22 mouse cellular contexts compared by ENCODE assay signal in the genomic region with DNA sequence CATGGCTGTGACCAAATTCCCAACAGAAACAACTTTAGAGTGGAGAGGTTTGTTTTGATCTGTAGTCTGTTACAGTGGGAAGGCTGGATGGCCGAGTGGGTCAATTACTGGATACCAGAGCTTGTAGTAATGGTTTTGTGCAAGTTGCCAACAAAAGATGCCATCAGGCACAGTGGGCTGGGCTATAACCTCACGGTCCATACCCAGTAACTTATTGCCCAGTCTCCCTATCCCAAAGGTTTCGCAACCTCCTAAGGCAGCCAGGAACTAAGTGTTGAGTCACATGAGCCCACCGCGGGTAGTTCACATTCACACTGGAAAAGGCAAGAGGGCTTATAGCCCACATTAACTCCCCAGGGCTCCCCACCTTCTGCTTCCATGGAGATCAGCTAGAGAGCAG. TPM values are rescaled to one million over a fixed set of nuclear protein-coding genes. Genes with fewer than 3 reads are reported as not detected.
A peak's percentile ranks its signal among the peaks of the same experiment; 100 is the strongest.
DNase-seq lines count a peak whose midpoint lies in the region; ATAC-seq and TF ChIP-seq lines count a peak whose summit lies in the region.
"Had no signal": no experiment of that assay in that cellular context is flagged by ENCODE, and none has a peak within 500 bp of the region (broad histone marks: within the 10 kb centered on the region; RNA-seq: fewer than 3 reads in every experiment).

No protein-coding gene starts in this region.

- no peaks in the 10 kb centered on the region for H3K27me3 ChIP-seq in liver, adult 2 months (ENCODE audit: control insufficient read depth, insufficient read depth, low read length)
- H3K27me3 ChIP-seq in liver, embryonic 11.5 days (replicated peaks; ENCODE audit: control insufficient read depth, insufficient read depth, low read length), result no peaks in the 10 kb centered on the region
- H3K27me3 ChIP-seq: embryonic facial prominence, embryonic 12.5 days; forebrain, embryonic 12.5 days; heart, embryonic 15.5 days had no signal

- peak overlapping the region; percentile 95 for H3K27ac ChIP-seq in liver, adult 2 months (replicated peaks; ENCODE audit: insufficient read depth, low read depth, low read length)
- H3K27ac ChIP-seq in liver, embryonic 11.5 days (ENCODE audit: low read depth, low read length), result no peak overlapping the region
- H3K27ac ChIP-seq: embryonic facial prominence, embryonic 12.5 days; forebrain, embryonic 12.5 days; heart, adult 2 months; heart, embryonic 15.5 days; hindbrain, embryonic 10.5 days; hindbrain, embryonic 14.5 days had no signal

- H3K79me2 ChIP-seq in liver, adult 2 months (ENCODE audit: control insufficient read depth, insufficient read depth, low read length), result peaks cover 15% of the 10 kb centered on the region; the same call in 1 of the 2 replicates

- peak overlapping the region; percentile 17; the same call in 1 of the 2 replicates for H3K9ac ChIP-seq in liver, adult 2 months (ENCODE audit: low read depth, low read length)
- no peak overlapping the region for H3K9ac ChIP-seq in liver, embryonic 11.5 days (ENCODE audit: low read depth, low read length)
- H3K9ac ChIP-seq: embryonic facial prominence, embryonic 12.5 days; forebrain, embryonic 12.5 days; heart, embryonic 15.5 days; hindbrain, embryonic 14.5 days had no signal

- 29% methylated on average over 5 of the region's 5 CpGs for WGBS in liver, adult 2 months
- WGBS in liver, embryonic 11.5 days, result 79% methylated on average over 5 of the region's 5 CpGs

- no peak for ATAC-seq in liver, embryonic 11.5 days (replicated peaks; ENCODE audit: low FRiP score)
- ATAC-seq: activated CD4-positive, CD25-positive, alpha-beta regulatory T cell, adult 4 months; forebrain, embryonic 16.5 days had no signal

- peaks cover 57% of the 10 kb centered on the region for H3K4me1 ChIP-seq in liver, adult 2 months (ENCODE audit: control insufficient read depth, insufficient read depth, low read length)
- no peaks in the 10 kb centered on the region for H3K4me1 ChIP-seq in liver, embryonic 11.5 days (replicated peaks; ENCODE audit: control insufficient read depth, insufficient read depth, low read length)
- H3K4me1 ChIP-seq: embryonic facial prominence, embryonic 12.5 days; forebrain, embryonic 12.5 days; heart, embryonic 15.5 days; hindbrain, embryonic 10.5 days had no signal

- peaks cover 3% of the 10 kb centered on the region; the same call in 1 of the 2 replicates for H3K36me3 ChIP-seq in liver, adult 2 months (ENCODE audit: control insufficient read depth, insufficient read depth, low read length)
- H3K36me3 ChIP-seq in liver, embryonic 11.5 days (ENCODE audit: control insufficient read depth, insufficient read depth, low read length), result no peaks in the 10 kb centered on the region
- H3K36me3 ChIP-seq: embryonic facial prominence, embryonic 12.5 days; forebrain, embryonic 12.5 days; heart, embryonic 15.5 days; hindbrain, embryonic 10.5 days had no signal

- no peak for TF ChIP-seq POLR2A in liver, adult 2 months (IDR thresholded peaks at IDR 0.05; ENCODE audit: extremely low read depth, insufficient read depth, low read length)

- H3K9me3 ChIP-seq in liver, embryonic 11.5 days (ENCODE audit: control insufficient read depth, low read length), result no peaks in the 10 kb centered on the region
- H3K9me3 ChIP-seq: embryonic facial prominence, embryonic 12.5 days; forebrain, embryonic 12.5 days; heart, embryonic 15.5 days; hindbrain, embryonic 10.5 days had no signal

- no peak for TF ChIP-seq CTCF in liver, adult 2 months (IDR thresholded peaks at IDR 0.05; ENCODE audit: low read depth, low read length)

- no peak overlapping the region for H3K4me3 ChIP-seq in liver, adult 2 months (ENCODE audit: insufficient read depth, low read depth, low read length)
- no peak overlapping the region for H3K4me3 ChIP-seq in liver, embryonic 11.5 days (ENCODE audit: low read depth, low read length)
- H3K4me3 ChIP-seq: embryonic facial prominence, embryonic 12.5 days; forebrain, embryonic 12.5 days; heart, adult 2 months; heart, embryonic 15.5 days; hindbrain, embryonic 10.5 days had no signal

- peak; percentile 95 for DNase-seq in liver, adult 2 months (ENCODE audit: extremely low read depth, low read depth, low spot score)
- no peak for DNase-seq in liver, embryonic 11.5 days (ENCODE audit: low spot score)
- DNase-seq in NIH3T3 (ENCODE audit: low read depth), result peak; percentile 56
- peak; percentile 85 for DNase-seq in fibroblast of lung, adult 2 months (ENCODE audit: low read depth)
- no peak for DNase-seq in embryo, embryonic 11 days
- no peak for DNase-seq in layer of hippocampus, adult 9-11 months
- no peak for DNase-seq in testis, postnatal 14 days (ENCODE audit: low spot score)
- DNase-seq: adrenal gland, adult 2 months; adrenal gland, postnatal 25 days; cerebellum, adult 2 months; cerebellum, postnatal 10 days; gastrocnemius, postnatal 10 days; heart, adult 2 months; heart, postnatal 14 days had no signal

- no peak overlapping the region for H3K4me2 ChIP-seq in liver, embryonic 11.5 days
- H3K4me2 ChIP-seq: embryonic facial prominence, embryonic 12.5 days; forebrain, embryonic 12.5 days; heart, embryonic 11.5 days; heart, embryonic 15.5 days; hindbrain, embryonic 14.5 days had no signal

RNA-seq across cellular contexts. Expression of a gene that starts 7.8 kb away (rescaled TPM):
- 48.1 and 73.5 TPM in 2 replicates for total RNA-seq in liver, adult 2 months (2014; rRNA removed)
- 66.2 and 75.5 TPM in 2 replicates for polyA plus RNA-seq in liver, adult 2 months (2012; rRNA removed)
- polyA plus RNA-seq in liver, embryonic 11.5 days (2014; fragmentation: Nextera tagmentation; extraction: Ambion mirVana), result 0.15 and 0.22 TPM in 2 replicates

RNA-seq across cellular contexts. Expression of a gene that starts 8.0 kb away (rescaled TPM):
- 7.7 and 11.5 TPM in 2 replicates for total RNA-seq in liver, adult 2 months (2014; rRNA removed)
- 3.1 and 8.2 TPM in 2 replicates for polyA plus RNA-seq in liver, adult 2 months (2012; rRNA removed)
- polyA plus RNA-seq in liver, embryonic 11.5 days (2014; fragmentation: Nextera tagmentation; extraction: Ambion mirVana), result 1.0 and 1.1 TPM in 2 replicates
- total RNA-seq: heart, adult 2 months had no signal

RNA-seq across cellular contexts. Expression of a gene that starts 38.5 kb away (rescaled TPM):
- 35.6 and 37.3 TPM in 2 replicates for total RNA-seq in liver, adult 2 months (2014; rRNA removed)
- 10.5 and 11.3 TPM in 2 replicates for polyA plus RNA-seq in liver, adult 2 months (2012; rRNA removed)
- 46.7 and 56.3 TPM in 2 replicates for polyA plus RNA-seq in liver, embryonic 11.5 days (2014; fragmentation: Nextera tagmentation; extraction: Ambion mirVana)

RNA-seq across cellular contexts. Expression of a gene that starts 48.6 kb away (rescaled TPM):
- 91.5 and 106 TPM in 2 replicates for total RNA-seq in liver, adult 2 months (2014; rRNA removed)
- 35.8 and 40.8 TPM in 2 replicates for polyA plus RNA-seq in liver, adult 2 months (2012; rRNA removed)
- polyA plus RNA-seq in liver, embryonic 11.5 days (2014; fragmentation: Nextera tagmentation; extraction: Ambion mirVana), result 151 and 162 TPM in 2 replicates

Comparison
In these comparisons a context has a peak if more than half of its experiments do, and no peak if none do; other contexts are left out.
1. DNase-seq: peak in liver, adult 2 months (single experiment), NIH3T3 (single experiment) and fibroblast of lung, adult 2 months (single experiment); none in liver, embryonic 11.5 days (single experiment), embryo, embryonic 11 days (single experiment), layer of hippocampus, adult 9-11 months (single experiment) and testis, postnatal 14 days (single experiment).
2. RNA of a gene that starts 7.8 kb away (polyA plus RNA-seq): 66.2 to 75.5 TPM in liver, adult 2 months; 0.15 to 0.22 TPM in liver, embryonic 11.5 days; every median in the first group is over 10 times any median in the second.